Mouse (Mus musculus) forebrain, embryonic 10.5 days (tissue): ENCODE results near the gene H2-D1. TPM values are rescaled to one million over a fixed set of nuclear protein-coding genes. Genes with fewer than 3 reads are reported as not detected.
"Not testable (repeated sequence)": the region's sequence is repeated elsewhere in the genome, so short reads cannot be mapped to it uniquely, and the experiment has no call there.

ENCODE experiments used
- DNase-seq: peaks from one replicate; pipeline ENCODE4 v3.0.0-alpha.2; 2017; ENCODE audit warnings: low spot score; ENCODE audit errors: extremely low spot score
- H3K27ac ChIP-seq: fragments of 300-500 bp; sonication (generic); 2 replicates; pipeline ENCODE4 v1.5.1; 2016; ENCODE audit warnings: mild to moderate bottlenecking
- H3K27me3 ChIP-seq: fragments of 300-500 bp; sonication (generic); 2 replicates; pipeline ENCODE4 v1.6.1; 2016; ENCODE audit warnings: mild to moderate bottlenecking; ENCODE audit not compliant: poor library complexity, severe bottlenecking
- H3K36me3 ChIP-seq: fragments of 300-500 bp; sonication (generic); replicated peaks from 2 replicates; pipeline ENCODE4 v1.6.1; 2016; ENCODE audit warnings: mild to moderate bottlenecking, moderate library complexity
- H3K4me1 ChIP-seq: fragments of 300-500 bp; sonication (generic); 2 replicates; pipeline ENCODE4 v1.6.1; 2016
- H3K4me3 ChIP-seq: fragments of 300-500 bp; sonication (generic); 2 replicates; pipeline ENCODE4 v1.5.1; 2016; ENCODE audit warnings: mild to moderate bottlenecking, moderate library complexity
- H3K9me3 ChIP-seq: fragments of 300-500 bp; sonication (generic); 2 replicates; pipeline ENCODE4 v1.6.1; 2016; ENCODE audit warnings: mild to moderate bottlenecking, moderate library complexity
- WGBS: fragments of 180-500 bp; shearing (Covaris S2); methylation state at CpG from one replicate; pipeline ENCODE4 v1.1.7; 2016; 5-methylcytosine and 5-hydroxymethylcytosine counted together
- microRNA-seq: library from miRNA; unstranded; fragments of <30 nt; microRNA quantifications from one replicate; pipeline ENCODE4, GENCODE M21; 2017
- polyA plus RNA-seq: library from polyadenylated mRNA; unstranded; fragments of >200 nt; fragmentation: Nextera tagmentation; extraction: Ambion mirVana; gene quantifications from 2 replicates; pipeline ENCODE4 v1.2.1, GENCODE M21; 2016

H2-D1 gene
- polyA plus RNA-seq, 1 experiment from 2014 or later: 58.6 TPM

- H3K27ac ChIP-seq: no peak overlapping the region
- no peaks in the 10 kb centered on the region for H3K36me3 ChIP-seq
- H3K27me3 ChIP-seq: no peaks in the 10 kb centered on the region; the same call in 1 of the 2 replicates
- H3K4me1 ChIP-seq: no peaks in the 10 kb centered on the region
- WGBS: 78% methylated on average over 6 of the region's 6 CpGs
- no peak overlapping the region for H3K4me3 ChIP-seq
- no peaks in the 10 kb centered on the region; the same call in 1 of the 2 replicates for H3K9me3 ChIP-seq
- no peak for DNase-seq
Measured at GRCm38 (mm10) chr17:35304478-35304877, 41.9 kb downstream of the H2-D1 start.

DNA sequence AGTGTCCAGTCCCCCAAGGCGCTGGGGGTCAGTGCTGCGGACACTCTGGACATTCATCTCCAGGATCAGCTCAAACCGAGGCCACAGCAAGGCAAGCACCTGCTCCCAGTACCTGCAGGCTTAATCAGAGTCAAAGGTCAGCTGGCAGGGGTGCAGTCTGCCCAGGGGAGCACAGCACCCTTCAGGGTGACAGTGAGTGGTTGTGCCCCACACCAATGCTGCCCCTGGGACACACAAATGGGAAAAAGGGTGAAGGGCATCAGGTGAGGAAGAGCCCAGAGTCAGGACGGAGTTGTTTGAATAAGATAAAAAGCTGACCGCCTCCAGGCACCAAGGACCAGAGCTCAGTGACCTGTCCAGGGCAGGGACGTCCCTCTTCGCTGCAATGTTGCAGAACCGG, 42.4 kb downstream of the H2-D1 start:
- WGBS: 85% methylated on average over 8 of the region's 8 CpGs
- DNase-seq, H3K4me1 ChIP-seq, H3K27me3 ChIP-seq, H3K4me3 ChIP-seq, H3K27ac ChIP-seq, H3K9me3 ChIP-seq, H3K36me3 ChIP-seq: not testable (repeated sequence)

Small RNA genes lying within 50 kb of the gene (microRNA-seq; reads per million reads assigned to microRNA genes)
- gene Mir6975: 2.7 reads per million
- 0.90 reads per million for gene Mir8094

Other genes starting within 250 kb of the H2-D1 start
- 0.19 and 0.22 TPM in 2 replicates for gene Vwa7, start 246.2 kb upstream of the H2-D1 start, polyA plus RNA-seq
- 3.0 and 4.1 TPM in 2 replicates for gene Sapcd1, start 234.7 kb upstream of the H2-D1 start, polyA plus RNA-seq
- gene Msh5, start 216.0 kb upstream of the H2-D1 start, polyA plus RNA-seq: 4.3 and 5.1 TPM in 2 replicates
- 174 and 179 TPM in 2 replicates for gene Clic1, start 212.8 kb upstream of the H2-D1 start, polyA plus RNA-seq
- gene Ddah2, start 203.7 kb upstream of the H2-D1 start, polyA plus RNA-seq: 414 and 441 TPM in 2 replicates
- gene Ly6g6c, start 197.3 kb upstream of the H2-D1 start, polyA plus RNA-seq: 0.25 TPM in 1 of 2 replicates, not detected in the other
- gene Mpig6b, start 196.5 kb upstream of the H2-D1 start, polyA plus RNA-seq: 0.59 and 0.72 TPM in 2 replicates
- 1.00 TPM in 1 of 2 replicates, not detected in the other for gene Ly6g6e, start 185.8 kb upstream of the H2-D1 start, polyA plus RNA-seq
- 1.8 and 2.0 TPM in 2 replicates for gene Ly6g6d, start 184.7 kb upstream of the H2-D1 start, polyA plus RNA-seq
- 0.46 and 0.69 TPM in 2 replicates for gene Ly6g6f, start 177.1 kb upstream of the H2-D1 start, polyA plus RNA-seq
- 51.8 and 52.7 TPM in 2 replicates for gene Abhd16a, start 173.5 kb upstream of the H2-D1 start, polyA plus RNA-seq
- not detected in 2 replicates for gene Ly6g5c, start 154.5 kb upstream of the H2-D1 start, polyA plus RNA-seq
- gene Ly6g5b, start 147.3 kb upstream of the H2-D1 start, polyA plus RNA-seq: 1.2 and 1.4 TPM in 2 replicates
- 33.9 and 42.2 TPM in 2 replicates for gene Gpank1, start 141.3 kb upstream of the H2-D1 start, polyA plus RNA-seq
- gene Csnk2b, start 140.7 kb upstream of the H2-D1 start, polyA plus RNA-seq: 290 and 303 TPM in 2 replicates
- gene D17H6S53E, start 136.4 kb upstream of the H2-D1 start, polyA plus RNA-seq: 7.8 and 10.6 TPM in 2 replicates
- 0.74 and 0.97 TPM in 2 replicates for gene Apom, start 130.7 kb upstream of the H2-D1 start, polyA plus RNA-seq
- gene Bag6, start 127.6 kb upstream of the H2-D1 start, polyA plus RNA-seq: 65.9 and 69.0 TPM in 2 replicates
- 195 and 200 TPM in 2 replicates for gene Prrc2a, start 97.8 kb upstream of the H2-D1 start, polyA plus RNA-seq
- 3.3 and 3.9 TPM in 2 replicates for gene Aif1, start 86.7 kb upstream of the H2-D1 start, polyA plus RNA-seq
- gene Lst1, start 74.3 kb upstream of the H2-D1 start, polyA plus RNA-seq: 3.3 and 4.7 TPM in 2 replicates
- gene Ltb, start 68.3 kb upstream of the H2-D1 start, polyA plus RNA-seq: 0.16 and 0.32 TPM in 2 replicates
- gene Tnf, start 60.7 kb upstream of the H2-D1 start, polyA plus RNA-seq: 0.10 TPM in 1 of 2 replicates, not detected in the other
- gene Lta, start 57.4 kb upstream of the H2-D1 start, polyA plus RNA-seq: not detected in 2 replicates
- gene Gm16181, start 41.9 kb upstream of the H2-D1 start, polyA plus RNA-seq: 0.53 TPM in 1 of 2 replicates, not detected in the other
- 7.0 and 7.7 TPM in 2 replicates for gene Atp6v1g2, start 29.1 kb upstream of the H2-D1 start, polyA plus RNA-seq
- 10.0 and 11.5 TPM in 2 replicates for gene Nfkbil1, start 26.9 kb upstream of the H2-D1 start, polyA plus RNA-seq
- gene Ddx39b, start 21.0 kb upstream of the H2-D1 start, polyA plus RNA-seq: 757 and 759 TPM in 2 replicates
- not detected in 2 replicates for gene H2-Q1, start 57.7 kb downstream of the H2-D1 start, polyA plus RNA-seq
- gene H2-Q2, start 79.5 kb downstream of the H2-D1 start, polyA plus RNA-seq: 0.26 and 0.35 TPM in 2 replicates
- 3.0 and 3.1 TPM in 2 replicates for gene H2-Q4, start 116.9 kb downstream of the H2-D1 start, polyA plus RNA-seq
- gene H2-Q6, start 162.1 kb downstream of the H2-D1 start, polyA plus RNA-seq: 2.1 and 2.5 TPM in 2 replicates
- gene H2-Q7, start 176.4 kb downstream of the H2-D1 start, polyA plus RNA-seq: 18.5 and 19.8 TPM in 2 replicates
- 0.36 and 0.37 TPM in 2 replicates for gene H2-Q10, start 207.4 kb downstream of the H2-D1 start, polyA plus RNA-seq
- 0.12 TPM in 1 of 2 replicates, not detected in the other for gene Pou5f1, start 243.3 kb downstream of the H2-D1 start, polyA plus RNA-seq